Mouse (Mus musculus): Measurements from ENCODE around the gene Evi2a. TPM values are rescaled to one million over a fixed set of nuclear protein-coding genes. Genes with fewer than 3 reads are reported as not detected.
A peak's percentile ranks its signal among the peaks of the same experiment; 100 is the strongest.

Evi2a gene
- 2.0 and 2.2 TPM in 2 replicates for polyA plus RNA-seq (2016; fragmentation: Nextera tagmentation; extraction: Ambion mirVana)

DNA sequence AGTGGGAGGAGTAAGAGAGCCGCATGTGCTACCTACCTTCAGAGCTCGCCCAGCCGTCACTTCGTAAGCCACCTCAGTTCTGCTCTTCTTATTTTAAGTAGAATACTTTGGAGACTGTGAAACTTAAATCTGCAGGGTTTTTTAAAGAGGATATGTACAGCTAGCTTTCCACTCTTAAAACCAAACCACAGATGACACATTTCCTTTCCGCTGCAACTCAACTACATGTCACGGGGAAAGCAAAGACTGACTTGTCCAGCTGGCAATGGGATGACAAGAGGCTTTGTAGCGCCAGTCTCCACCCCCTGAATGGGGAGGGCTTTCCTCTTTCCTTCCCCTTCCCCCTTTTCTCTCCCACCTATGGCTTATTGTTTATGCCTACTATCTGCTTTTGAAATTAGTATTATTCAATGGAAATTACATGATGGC is at the start of gene Evi2a, which contains the start of gene Evi2:
Gene Evi2a (minus strand): TSS at position 277 of the 429 bp plus-strand sequence.
Gene Evi2 (minus strand): TSS at position 257 of the 429 bp plus-strand sequence.
- H3K27me3 ChIP-seq (ENCODE audit: low read depth, poor library complexity, severe bottlenecking) = no peaks in the 10 kb centered on the region
- WGBS = 93% methylated on average over 7 of the region's 7 CpGs
- H3K4me1 ChIP-seq = no peaks in the 10 kb centered on the region
- DNase-seq (ENCODE audit: low spot score) = no peak
- no peaks in the 10 kb centered on the region for H3K9me3 ChIP-seq (replicated peaks)
- H3K4me3 ChIP-seq = no peak within 1 kb of the TSS
- peaks cover 49% of the 10 kb centered on the region for H3K36me3 ChIP-seq
- no peak within 1 kb of the TSS for H3K27ac ChIP-seq

DNA sequence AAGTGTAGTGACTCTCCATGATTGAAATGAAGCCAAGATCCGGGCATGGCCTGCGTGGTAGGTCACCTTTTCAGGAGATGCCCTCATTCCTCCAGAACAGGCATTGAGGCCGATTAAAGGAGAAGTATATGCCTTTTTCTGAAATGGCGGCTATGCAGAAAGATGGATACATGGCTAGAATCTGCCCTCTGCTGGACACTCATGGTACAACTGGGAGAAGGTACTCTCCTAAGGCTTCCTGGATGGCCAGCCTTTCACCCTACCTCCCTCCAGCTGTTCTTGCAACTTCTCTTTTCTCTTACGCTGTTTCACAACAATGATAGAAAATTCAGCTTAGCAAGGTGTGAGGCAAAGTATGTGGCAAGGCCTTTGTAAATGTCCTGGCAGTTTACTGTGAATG is 47.3 kb upstream of the Evi2a start:
- 58% methylated on average over 5 of the region's 5 CpGs for WGBS
- Histone ChIP-seq H3K4me3 (no peak overlapping the region), H3K36me3 (peaks cover 54% of the 10 kb centered on the region), H3K9me3 (replicated peaks) (no peaks in the 10 kb centered on the region), H3K4me1 (peaks cover 3% of the 10 kb centered on the region; the same call in 1 of the 2 replicates), H3K27me3 (ENCODE audit: low read depth, poor library complexity, severe bottlenecking) (no peaks in the 10 kb centered on the region), H3K27ac (no peak overlapping the region)
- peak; percentile 69 for DNase-seq (ENCODE audit: low spot score)

DNA sequence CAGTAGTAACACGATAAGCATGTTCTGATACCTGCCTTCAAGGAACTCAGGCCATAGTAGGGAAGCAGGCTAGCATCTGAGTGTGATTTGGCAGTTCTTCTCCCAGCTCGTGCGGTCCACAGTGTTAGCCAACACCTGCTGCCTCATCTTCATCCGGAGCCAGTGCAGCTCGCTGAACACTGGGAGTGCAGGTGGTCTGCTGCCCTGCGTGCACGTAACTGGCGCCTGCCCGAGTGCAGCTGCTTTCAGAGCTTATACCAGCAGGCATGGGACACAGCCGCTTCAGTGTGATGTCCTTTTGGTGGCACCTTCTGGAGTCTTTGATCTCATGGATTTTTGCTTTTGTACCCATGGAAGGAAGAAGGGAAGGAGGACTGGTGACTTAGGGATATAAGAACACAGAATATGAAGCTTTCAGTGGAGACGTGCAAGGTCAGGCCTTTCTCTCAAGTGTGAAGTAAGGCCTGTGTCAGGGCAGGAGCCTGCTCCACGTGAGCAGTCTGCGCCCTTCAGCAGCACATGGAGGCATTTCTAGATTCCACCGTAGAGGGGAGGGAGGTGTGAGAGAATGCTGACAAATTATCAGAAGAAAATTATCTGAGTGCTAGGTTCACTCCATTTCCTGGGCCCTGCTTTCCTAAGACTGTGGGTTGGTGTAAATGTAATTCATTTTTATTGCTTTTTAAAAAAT is 45.1 kb upstream of the Evi2a start:
- no peaks in the 10 kb centered on the region for H3K27me3 ChIP-seq (ENCODE audit: low read depth, poor library complexity, severe bottlenecking)
- H3K4me3 ChIP-seq = no peak overlapping the region
- no peaks in the 10 kb centered on the region for H3K9me3 ChIP-seq (replicated peaks)
- H3K4me1 ChIP-seq = peaks cover 3% of the 10 kb centered on the region; the same call in 1 of the 2 replicates
- no peak overlapping the region for H3K27ac ChIP-seq
- WGBS = 94% methylated on average over 14 of the region's 14 CpGs
- DNase-seq (ENCODE audit: low spot score) = no peak
- H3K36me3 ChIP-seq = peaks cover 72% of the 10 kb centered on the region

DNA sequence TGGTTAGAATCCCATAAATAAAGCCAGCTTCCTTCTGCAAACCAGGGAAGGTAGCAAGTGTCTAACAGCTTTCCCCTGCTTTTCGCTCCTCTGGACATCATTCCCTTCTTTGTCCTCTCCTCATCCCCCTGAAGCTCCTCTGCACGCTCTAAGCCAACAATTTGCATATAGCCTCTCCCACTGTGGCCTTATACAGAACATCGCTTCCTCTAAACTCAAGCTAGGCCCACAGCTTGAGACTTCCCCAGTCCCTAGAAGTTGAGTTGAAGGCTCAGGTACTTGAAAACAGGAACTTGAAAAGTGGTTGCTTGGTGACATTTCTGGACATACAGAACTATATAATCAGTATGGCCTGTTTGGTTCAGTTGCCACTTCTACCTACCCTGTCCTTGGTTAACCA is 43.4 kb upstream of the Evi2a start:
- no peak for DNase-seq (ENCODE audit: low spot score)
- Histone ChIP-seq H3K27ac (no peak overlapping the region), H3K27me3 (ENCODE audit: low read depth, poor library complexity, severe bottlenecking) (no peaks in the 10 kb centered on the region), H3K36me3 (peaks cover 85% of the 10 kb centered on the region), H3K4me3 (no peak overlapping the region), H3K4me1 (no peaks in the 10 kb centered on the region), H3K9me3 (replicated peaks) (no peaks in the 10 kb centered on the region)
- 86% methylated on average over 3 of the region's 3 CpGs for WGBS

DNA sequence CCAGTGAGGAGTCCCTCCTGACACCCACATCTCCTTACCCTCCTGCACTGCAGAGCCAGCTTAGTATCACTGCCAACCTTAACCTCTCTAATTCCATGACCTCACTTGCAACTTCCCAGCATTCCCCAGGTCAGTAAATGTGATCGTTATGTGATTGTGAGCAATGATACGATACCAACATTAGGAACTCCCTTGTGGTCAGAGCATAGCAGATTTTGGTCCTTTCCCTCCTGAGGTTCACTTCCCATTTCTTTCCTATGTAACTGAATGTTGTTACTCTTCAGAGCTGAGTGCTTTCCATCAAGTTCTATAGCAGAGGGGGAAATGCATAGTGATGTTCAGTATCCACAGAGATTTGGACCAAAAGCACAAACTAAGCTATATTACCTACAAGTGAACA is 39.9 kb upstream of the Evi2a start:
- Histone ChIP-seq H3K4me3 (no peak overlapping the region), H3K36me3 (peaks cover 94% of the 10 kb centered on the region), H3K27me3 (ENCODE audit: low read depth, poor library complexity, severe bottlenecking) (no peaks in the 10 kb centered on the region), H3K27ac (no peak overlapping the region), H3K9me3 (replicated peaks) (no peaks in the 10 kb centered on the region), H3K4me1 (no peaks in the 10 kb centered on the region)
- DNase-seq (ENCODE audit: low spot score) = no peak
- WGBS = 96% methylated on average over 2 of the region's 2 CpGs

DNA sequence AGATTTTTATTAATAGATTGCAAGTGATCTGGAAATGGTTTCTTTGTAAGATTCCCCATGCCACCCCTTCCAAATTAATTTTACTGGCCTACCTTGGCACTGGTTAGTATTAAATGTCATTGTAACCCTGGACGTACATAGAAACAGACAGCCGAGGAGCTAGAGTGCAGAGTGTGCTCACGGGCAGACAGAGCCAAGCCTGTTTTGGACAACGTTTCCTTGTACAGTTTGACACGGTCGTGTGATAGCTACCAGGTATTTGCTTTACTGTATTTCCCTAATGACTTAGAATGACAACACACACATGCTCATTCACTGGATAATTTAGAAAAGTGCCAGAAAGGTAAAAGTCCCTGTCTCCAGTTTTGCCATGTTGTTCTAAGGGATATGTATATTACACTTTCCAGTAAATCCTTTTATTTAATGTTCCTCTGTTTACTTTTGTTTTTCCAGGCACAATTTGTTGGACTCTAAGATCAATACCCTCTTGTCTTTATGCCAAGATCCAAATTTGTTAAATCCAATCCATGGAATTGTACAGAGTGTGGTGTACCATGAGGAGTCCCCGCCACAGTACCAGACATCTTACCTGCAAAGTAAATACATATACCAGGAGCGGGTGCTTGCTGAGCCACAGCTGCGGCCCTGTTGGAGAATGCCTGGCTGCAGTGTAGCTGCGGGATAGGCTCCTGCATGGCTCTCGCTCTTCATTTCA is 37.9 kb upstream of the Evi2a start:
- Histone ChIP-seq H3K4me1 (no peaks in the 10 kb centered on the region), H3K27ac (no peak overlapping the region), H3K27me3 (ENCODE audit: low read depth, poor library complexity, severe bottlenecking) (no peaks in the 10 kb centered on the region), H3K4me3 (no peak overlapping the region), H3K9me3 (replicated peaks) (no peaks in the 10 kb centered on the region), H3K36me3 (peaks cover 89% of the 10 kb centered on the region)
- 93% methylated on average over 11 of the region's 11 CpGs for WGBS
- no peak for DNase-seq (ENCODE audit: low spot score)

DNA sequence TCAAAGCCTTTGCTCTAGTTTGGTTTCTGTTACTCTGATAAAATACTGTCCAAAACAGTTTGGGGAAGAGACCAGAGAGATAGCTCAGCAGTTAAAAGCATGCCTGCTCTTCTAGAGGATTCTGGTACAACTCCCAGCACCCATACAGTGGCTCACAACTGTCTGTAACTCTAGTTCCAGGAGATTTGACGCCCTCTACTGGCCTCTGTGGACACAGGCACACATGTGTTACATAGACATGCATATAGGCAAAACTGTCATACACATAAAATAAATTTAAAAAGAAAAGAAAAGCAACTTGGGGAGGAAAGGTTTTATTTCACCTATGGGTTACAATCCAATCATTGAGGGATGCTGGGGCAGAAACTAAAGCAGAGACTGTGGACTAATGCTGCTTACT is 36.5 kb upstream of the Evi2a start:
- DNase-seq (ENCODE audit: low spot score) = no peak
- no peaks in the 10 kb centered on the region for H3K9me3 ChIP-seq (replicated peaks)
- peaks cover 93% of the 10 kb centered on the region for H3K36me3 ChIP-seq
- 58% methylated on average over 1 of the region's 1 CpGs for WGBS
- no peaks in the 10 kb centered on the region for H3K4me1 ChIP-seq
- no peak overlapping the region for H3K27ac ChIP-seq
- H3K4me3 ChIP-seq = no peak overlapping the region
- no peaks in the 10 kb centered on the region for H3K27me3 ChIP-seq (ENCODE audit: low read depth, poor library complexity, severe bottlenecking)

DNA sequence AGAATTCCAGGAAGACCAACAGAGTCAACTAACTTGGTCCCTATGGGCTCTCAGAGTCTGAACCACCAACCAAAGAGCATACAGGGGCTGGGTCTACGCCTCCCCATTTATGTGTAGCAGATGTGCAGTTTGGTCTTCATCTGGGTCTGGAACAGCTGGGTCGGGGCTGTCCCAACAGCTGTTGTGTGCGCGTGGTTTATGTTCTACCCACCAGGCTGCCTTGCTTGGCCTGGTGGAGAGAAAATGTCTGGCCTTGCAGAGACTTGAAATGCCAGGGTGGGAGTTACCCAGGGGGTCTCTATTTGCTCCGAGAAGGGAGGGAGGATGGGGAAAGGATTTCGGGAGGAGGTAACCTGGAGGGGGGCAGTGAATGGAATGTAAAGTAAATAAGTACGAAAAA is 33.1 kb upstream of the Evi2a start:
- no peak overlapping the region for H3K27ac ChIP-seq
- no peak for DNase-seq (ENCODE audit: low spot score)
- no peaks in the 10 kb centered on the region for H3K9me3 ChIP-seq (replicated peaks)
- peaks cover 92% of the 10 kb centered on the region for H3K36me3 ChIP-seq
- no peak overlapping the region for H3K4me3 ChIP-seq
- no peaks in the 10 kb centered on the region for H3K27me3 ChIP-seq (ENCODE audit: low read depth, poor library complexity, severe bottlenecking)
- 92% methylated on average over 7 of the region's 7 CpGs for WGBS
- H3K4me1 ChIP-seq = no peaks in the 10 kb centered on the region

DNA sequence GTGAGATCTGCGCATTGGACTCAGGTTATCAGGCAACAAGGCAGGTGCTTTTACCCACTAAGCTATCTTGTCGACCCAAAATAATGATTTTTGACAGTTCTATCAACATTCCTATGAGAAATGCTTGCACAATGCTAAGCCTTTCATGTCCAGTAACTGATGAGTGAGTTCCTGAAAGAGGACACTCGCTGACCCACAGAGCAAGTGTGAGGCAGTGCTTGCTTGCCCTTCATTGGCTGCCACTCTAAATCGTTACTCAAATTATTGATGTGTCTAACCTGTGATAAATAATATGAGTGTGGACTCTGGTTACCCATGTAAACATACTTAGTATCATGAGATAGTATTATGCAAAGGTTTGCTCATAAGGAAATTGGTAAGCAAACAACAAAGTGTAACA is 30.1 kb upstream of the Evi2a start:
- no peak for DNase-seq (ENCODE audit: low spot score)
- no peaks in the 10 kb centered on the region for H3K9me3 ChIP-seq (replicated peaks)
- 90% methylated on average over 4 of the region's 4 CpGs for WGBS
- peaks cover 90% of the 10 kb centered on the region for H3K36me3 ChIP-seq
- H3K4me3 ChIP-seq = no peak overlapping the region
- H3K27me3 ChIP-seq (ENCODE audit: low read depth, poor library complexity, severe bottlenecking) = no peaks in the 10 kb centered on the region
- H3K4me1 ChIP-seq = no peaks in the 10 kb centered on the region
- no peak overlapping the region for H3K27ac ChIP-seq

DNA sequence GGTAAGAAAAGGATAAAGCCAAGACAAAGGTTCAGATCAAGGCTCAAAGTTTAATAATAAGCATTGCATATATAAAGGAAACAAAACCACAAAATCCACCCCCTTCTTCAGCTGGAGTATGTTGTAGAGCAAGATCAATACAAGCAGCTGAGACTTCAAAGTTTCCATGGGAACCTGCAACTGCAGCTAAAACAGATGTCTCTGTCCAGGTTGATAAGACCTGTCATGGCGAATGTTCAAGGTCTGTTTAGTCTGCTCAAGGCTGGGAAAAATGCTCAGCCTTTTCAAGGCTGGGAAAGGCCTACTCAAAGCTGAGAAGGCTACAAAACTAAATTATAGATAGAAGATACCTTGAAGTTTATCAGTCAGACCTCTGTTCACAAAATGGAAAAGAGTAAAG is 22.2 kb upstream of the Evi2a start:
- DNase-seq (ENCODE audit: low spot score) = no peak
- Histone ChIP-seq H3K27ac (no peak overlapping the region), H3K27me3 (ENCODE audit: low read depth, poor library complexity, severe bottlenecking) (no peaks in the 10 kb centered on the region), H3K36me3 (peaks cover 95% of the 10 kb centered on the region), H3K4me3 (no peak overlapping the region), H3K4me1 (no peaks in the 10 kb centered on the region), H3K9me3 (replicated peaks) (no peaks in the 10 kb centered on the region)
- WGBS = 85% methylated on average over 1 of the region's 1 CpGs

DNA sequence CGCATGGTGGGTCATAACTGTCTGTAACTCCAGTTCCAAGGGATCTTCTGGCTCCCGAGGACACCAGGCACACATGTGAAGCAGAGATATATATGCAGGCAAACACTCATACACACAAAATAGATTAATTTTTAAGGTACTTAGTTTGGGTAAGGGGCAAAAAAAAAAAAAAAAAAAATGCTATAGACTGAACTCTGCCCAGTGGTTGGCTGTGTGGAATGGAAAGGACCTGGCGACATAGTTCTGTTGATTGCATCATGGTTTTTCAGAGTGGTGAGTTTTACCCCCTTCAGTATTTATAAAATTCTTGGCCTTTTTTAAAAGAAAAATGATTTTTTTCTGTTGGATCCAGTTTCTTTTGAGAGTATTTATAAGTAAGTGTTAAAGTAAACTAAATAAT is 5.9 kb upstream of the Evi2a start:
- no peaks in the 10 kb centered on the region for H3K4me1 ChIP-seq
- WGBS = 93% methylated on average over 3 of the region's 3 CpGs
- peaks cover 63% of the 10 kb centered on the region for H3K36me3 ChIP-seq
- no peaks in the 10 kb centered on the region for H3K27me3 ChIP-seq (ENCODE audit: low read depth, poor library complexity, severe bottlenecking)
- no peak overlapping the region for H3K4me3 ChIP-seq
- H3K27ac ChIP-seq = no peak overlapping the region
- H3K9me3 ChIP-seq (replicated peaks) = no peaks in the 10 kb centered on the region
- no peak for DNase-seq (ENCODE audit: low spot score)

DNA sequence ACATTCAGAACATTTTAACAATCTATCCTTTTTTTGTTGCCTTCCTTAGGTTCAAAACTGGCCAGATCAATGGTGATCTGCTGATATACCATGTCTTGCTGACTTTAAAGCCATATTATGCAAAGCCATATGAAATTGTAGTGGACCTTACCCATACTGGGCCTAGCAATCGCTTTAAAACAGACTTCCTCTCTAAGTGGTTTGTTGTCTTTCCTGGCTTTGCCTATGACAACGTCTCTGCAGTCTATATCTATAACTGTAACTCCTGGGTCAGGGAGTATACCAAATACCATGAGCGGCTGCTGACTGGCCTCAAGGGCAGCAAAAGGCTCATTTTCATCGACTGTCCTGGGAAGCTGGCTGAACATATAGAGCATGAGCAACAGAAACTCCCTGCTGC is 5.1 kb upstream of the Evi2a start:
- H3K4me3 ChIP-seq = no peak overlapping the region
- peaks cover 64% of the 10 kb centered on the region for H3K36me3 ChIP-seq

DNA sequence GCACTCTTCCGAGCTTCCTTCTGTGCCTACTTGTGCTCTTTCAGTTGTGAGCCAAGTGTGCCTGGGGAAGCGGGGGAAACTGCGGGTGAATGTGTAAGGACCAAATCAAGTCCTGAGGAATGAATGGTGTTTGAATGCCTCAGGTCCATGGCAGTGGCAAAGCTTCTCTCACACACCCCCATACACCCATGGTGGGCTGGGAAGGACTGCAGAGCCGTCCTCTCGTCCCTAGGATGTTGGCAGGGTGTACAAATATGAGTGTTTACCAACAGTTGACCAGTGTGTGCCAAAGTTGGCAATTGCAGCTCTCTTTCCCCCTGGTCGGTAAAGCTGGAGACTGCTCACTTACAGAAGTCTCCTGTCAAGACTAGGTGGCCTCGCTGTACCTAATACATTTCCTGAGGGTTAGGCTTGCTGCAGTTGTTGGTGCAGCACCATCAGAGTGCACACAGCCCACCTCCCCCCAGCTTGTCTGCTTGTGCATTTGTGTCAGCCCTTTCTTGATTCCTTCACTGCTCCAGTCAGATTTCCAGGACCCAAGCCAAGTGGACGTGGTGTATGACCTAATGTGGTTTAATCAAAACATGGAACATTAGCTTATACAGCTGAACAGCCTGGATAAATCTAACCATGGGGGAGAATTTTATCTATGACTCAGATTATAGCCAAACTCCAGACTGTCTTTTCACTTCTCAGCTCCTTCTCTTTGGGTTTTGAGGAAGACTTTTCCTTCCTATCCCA is 3.7 kb upstream of the Evi2a start:
- Histone ChIP-seq H3K9me3 (replicated peaks) (no peaks in the 10 kb centered on the region), H3K36me3 (peaks cover 58% of the 10 kb centered on the region)
- WGBS = 93% methylated on average over 8 of the region's 8 CpGs

More for the DNA sequence above, 5.1 kb upstream of the Evi2a start:
- H3K27me3 ChIP-seq (ENCODE audit: low read depth, poor library complexity, severe bottlenecking) = no peaks in the 10 kb centered on the region
- H3K9me3 ChIP-seq (replicated peaks) = no peaks in the 10 kb centered on the region
- no peak for DNase-seq (ENCODE audit: low spot score)
- H3K27ac ChIP-seq = no peak overlapping the region
- 97% methylated on average over 4 of the region's 4 CpGs for WGBS
- no peaks in the 10 kb centered on the region for H3K4me1 ChIP-seq

More for the DNA sequence above, 3.7 kb upstream of the Evi2a start:
- Histone ChIP-seq H3K27ac (no peak overlapping the region), H3K4me1 (no peaks in the 10 kb centered on the region), H3K4me3 (no peak overlapping the region), H3K27me3 (ENCODE audit: low read depth, poor library complexity, severe bottlenecking) (no peaks in the 10 kb centered on the region)
- no peak for DNase-seq (ENCODE audit: low spot score)

Measured in limb, embryonic 10.5 days (tissue).